Mouse (Mus musculus): ENCODE measurements around the gene Bcl11a. TPM values are rescaled to one million over a fixed set of nuclear protein-coding genes. Genes with fewer than 3 reads are reported as not detected.

The Bcl11a gene
- polyA plus RNA-seq, 1 experiment from 2014 or later = 71.9 TPM

DNA sequence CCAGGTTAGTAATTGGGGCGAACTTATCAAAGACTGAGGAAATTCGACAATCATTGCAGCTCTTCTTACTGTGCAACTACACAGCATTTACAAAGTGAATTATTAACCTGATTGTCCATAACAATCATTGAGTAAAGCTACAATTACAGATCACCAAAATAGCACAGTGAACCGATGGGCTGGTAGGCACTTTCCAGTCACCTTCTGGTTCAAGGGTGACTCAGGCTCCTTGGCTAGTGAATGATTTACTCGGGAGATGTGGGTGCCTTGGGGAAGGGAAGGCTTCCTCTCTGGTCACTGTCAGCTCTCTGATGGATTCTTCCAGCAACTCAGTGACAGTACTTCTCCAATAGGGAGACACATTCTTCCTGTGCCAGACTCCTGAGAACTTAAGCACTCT is 68.2 kb downstream of the Bcl11a start:
- Histone ChIP-seq H3K9ac (replicated peaks; ENCODE audit: low read length) (no peak overlapping the region), H3K9me3 (replicated peaks; ENCODE audit: control insufficient read depth, low read length) (no peaks in the 10 kb centered on the region), H3K36me3 (replicated peaks; ENCODE audit: control insufficient read depth, insufficient read depth, low read depth, low read length) (no peaks in the 10 kb centered on the region; the same call in 1 of the 2 replicates), H3K4me3 (ENCODE audit: low read depth, low read length) (no peak overlapping the region), H3K4me1 (ENCODE audit: control insufficient read depth, insufficient read depth, low read length) (peaks cover 9% of the 10 kb centered on the region), H3K4me2 (ENCODE audit: low read depth, low read length) (no peak overlapping the region), H3K27ac (replicated peaks; ENCODE audit: low read depth, low read length) (no peak overlapping the region), H3K27me3 (ENCODE audit: control insufficient read depth, insufficient read depth, low read length) (no peaks in the 10 kb centered on the region)
- 87% methylated on average over 4 of the region's 4 CpGs for WGBS
- DNase-seq (ENCODE audit: low spot score) (no peak), ATAC-seq (replicated peaks; ENCODE audit: insufficient number of reproducible peaks, low FRiP score, low TSS enrichment, low read depth) (no peak)

DNA sequence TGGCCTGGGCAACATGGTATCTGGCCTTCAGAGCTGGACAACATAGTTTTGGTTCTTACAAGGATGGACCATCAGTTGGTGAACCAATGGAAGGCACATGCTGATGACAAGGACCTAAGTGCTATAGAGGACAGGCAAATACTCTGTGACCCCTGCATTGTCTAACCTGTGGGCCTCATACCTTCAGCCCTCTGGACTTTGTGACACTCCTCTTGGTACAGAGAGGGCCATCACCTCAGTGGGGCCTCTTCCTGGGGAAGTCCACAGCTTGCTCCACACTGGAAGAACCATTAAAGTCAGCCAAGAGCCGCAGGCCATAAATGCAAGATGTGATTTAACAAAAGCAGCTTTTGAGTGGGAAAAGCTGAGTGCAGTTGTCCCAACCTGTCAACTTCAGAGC is 68.6 kb downstream of the Bcl11a start:
- H3K4me2 ChIP-seq (ENCODE audit: low read depth, low read length) = no peak overlapping the region
- H3K9ac ChIP-seq (replicated peaks; ENCODE audit: low read length) = no peak overlapping the region
- H3K27me3 ChIP-seq (ENCODE audit: control insufficient read depth, insufficient read depth, low read length) = no peaks in the 10 kb centered on the region
- H3K27ac ChIP-seq (replicated peaks; ENCODE audit: low read depth, low read length) = no peak overlapping the region
- no peaks in the 10 kb centered on the region; the same call in 1 of the 2 replicates for H3K36me3 ChIP-seq (replicated peaks; ENCODE audit: control insufficient read depth, insufficient read depth, low read depth, low read length)
- no peaks in the 10 kb centered on the region for H3K9me3 ChIP-seq (replicated peaks; ENCODE audit: control insufficient read depth, low read length)
- ATAC-seq (replicated peaks; ENCODE audit: insufficient number of reproducible peaks, low FRiP score, low TSS enrichment, low read depth) (no peak), DNase-seq (ENCODE audit: low spot score) (no peak)
- WGBS = 94% methylated on average over 1 of the region's 1 CpGs
- H3K4me1 ChIP-seq (ENCODE audit: control insufficient read depth, insufficient read depth, low read length) = peaks cover 6% of the 10 kb centered on the region
- no peak overlapping the region for H3K4me3 ChIP-seq (ENCODE audit: low read depth, low read length)

DNA sequence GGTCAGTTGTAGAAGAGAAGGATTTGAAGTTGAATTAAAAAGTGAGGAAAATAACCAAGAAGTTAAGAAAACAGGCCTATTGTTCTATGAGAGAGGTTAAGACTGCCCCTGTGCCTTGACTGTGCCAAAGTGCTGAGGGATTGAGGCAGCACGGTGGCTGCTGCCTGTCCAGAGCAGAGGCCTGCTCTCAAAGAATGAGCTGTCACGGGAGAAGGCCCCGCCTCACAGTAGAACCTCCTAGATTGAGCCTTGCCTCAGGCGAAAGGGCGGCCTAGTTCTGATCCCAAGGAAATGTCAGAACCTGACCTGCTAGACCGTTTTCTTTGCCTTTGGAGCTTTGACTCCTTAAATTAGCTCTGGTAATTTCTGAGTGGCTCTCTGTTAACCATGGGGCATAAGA is 69.8 kb downstream of the Bcl11a start:
- 65% methylated on average over 6 of the region's 6 CpGs for WGBS

DNA sequence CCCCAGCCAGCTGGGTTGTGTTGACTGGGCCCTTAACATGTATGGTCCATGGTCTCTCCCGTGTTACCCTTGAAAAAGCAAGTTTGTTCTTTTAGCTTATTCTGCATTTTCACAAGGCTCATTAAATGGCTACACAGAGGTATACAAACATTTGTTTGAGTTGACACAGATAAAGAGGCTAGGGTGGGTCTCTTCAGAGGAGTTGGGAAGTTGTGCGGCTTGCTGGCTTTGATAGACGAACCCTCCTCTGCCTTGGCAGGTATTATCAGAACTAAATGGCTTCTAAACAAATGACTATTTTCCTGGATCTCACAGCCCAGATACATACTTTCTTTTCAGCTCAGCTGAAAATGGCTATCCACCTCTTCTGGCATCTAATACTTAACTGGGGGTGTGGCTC is 70.7 kb downstream of the Bcl11a start:
- Histone ChIP-seq H3K4me2 (ENCODE audit: low read depth, low read length) (no peak overlapping the region), H3K9me3 (replicated peaks; ENCODE audit: control insufficient read depth, low read length) (no peaks in the 10 kb centered on the region), H3K27ac (replicated peaks; ENCODE audit: low read depth, low read length) (no peak overlapping the region), H3K4me1 (ENCODE audit: control insufficient read depth, insufficient read depth, low read length) (no peaks in the 10 kb centered on the region), H3K9ac (replicated peaks; ENCODE audit: low read length) (no peak overlapping the region), H3K36me3 (replicated peaks; ENCODE audit: control insufficient read depth, insufficient read depth, low read depth, low read length) (no peaks in the 10 kb centered on the region; the same call in 1 of the 2 replicates), H3K4me3 (ENCODE audit: low read depth, low read length) (no peak overlapping the region), H3K27me3 (ENCODE audit: control insufficient read depth, insufficient read depth, low read length) (no peaks in the 10 kb centered on the region)
- no peak for ATAC-seq (replicated peaks; ENCODE audit: insufficient number of reproducible peaks, low FRiP score, low TSS enrichment, low read depth)
- DNase-seq (ENCODE audit: low spot score) = no peak
- 91% methylated on average over 3 of the region's 3 CpGs for WGBS

More for the DNA sequence above, 69.8 kb downstream of the Bcl11a start:
- H3K27ac ChIP-seq (replicated peaks; ENCODE audit: low read depth, low read length) = no peak overlapping the region
- no peak overlapping the region for H3K9ac ChIP-seq (replicated peaks; ENCODE audit: low read length)
- H3K27me3 ChIP-seq (ENCODE audit: control insufficient read depth, insufficient read depth, low read length) = no peaks in the 10 kb centered on the region
- no peak for DNase-seq (ENCODE audit: low spot score)
- H3K4me3 ChIP-seq (ENCODE audit: low read depth, low read length) = no peak overlapping the region
- H3K9me3 ChIP-seq (replicated peaks; ENCODE audit: control insufficient read depth, low read length) = no peaks in the 10 kb centered on the region
- no peak for ATAC-seq (replicated peaks; ENCODE audit: insufficient number of reproducible peaks, low FRiP score, low TSS enrichment, low read depth)
- H3K4me2 ChIP-seq (ENCODE audit: low read depth, low read length) = no peak overlapping the region
- no peaks in the 10 kb centered on the region; the same call in 1 of the 2 replicates for H3K36me3 ChIP-seq (replicated peaks; ENCODE audit: control insufficient read depth, insufficient read depth, low read depth, low read length)
- H3K4me1 ChIP-seq (ENCODE audit: control insufficient read depth, insufficient read depth, low read length) = no peaks in the 10 kb centered on the region

DNA sequence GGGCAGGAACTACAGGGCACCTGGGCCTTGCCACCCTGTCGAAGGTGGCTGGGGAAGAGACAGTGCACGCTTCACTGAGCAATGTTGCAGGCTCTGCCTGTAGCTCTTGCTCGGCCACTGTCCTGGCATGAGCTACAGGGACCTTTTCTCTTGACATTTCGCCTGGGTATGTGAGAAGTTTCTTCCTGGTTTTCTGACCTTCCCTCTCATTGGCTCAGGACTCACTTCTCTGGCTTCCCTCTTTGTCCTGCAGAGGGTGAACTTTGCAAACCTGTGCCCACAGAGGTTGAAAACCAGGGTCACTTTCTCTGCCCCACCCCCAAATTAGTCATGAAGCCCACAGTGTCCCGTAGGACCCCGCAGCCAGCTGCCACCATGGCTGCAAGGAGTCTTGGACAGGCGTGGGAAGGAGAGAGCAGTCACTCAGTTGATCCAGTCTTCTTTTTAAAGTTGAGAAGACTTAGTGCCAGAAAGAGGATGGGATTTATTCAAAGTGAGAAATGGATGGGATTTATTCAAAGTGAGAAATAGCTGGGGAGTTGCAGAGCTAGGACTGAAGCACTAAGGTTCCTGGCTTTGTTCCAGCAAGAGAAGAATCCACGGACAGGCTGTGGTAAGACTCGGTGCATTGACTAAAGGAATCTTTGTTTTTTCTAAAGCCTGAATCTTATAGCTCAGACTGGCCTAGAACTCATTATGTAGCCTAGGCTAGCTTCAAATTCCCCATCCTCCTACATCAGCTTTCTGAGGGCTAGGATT is 71.8 kb downstream of the Bcl11a start:
- H3K36me3 ChIP-seq (replicated peaks; ENCODE audit: control insufficient read depth, insufficient read depth, low read depth, low read length) = no peaks in the 10 kb centered on the region; the same call in 1 of the 2 replicates
- no peaks in the 10 kb centered on the region for H3K27me3 ChIP-seq (ENCODE audit: control insufficient read depth, insufficient read depth, low read length)
- no peak overlapping the region for H3K9ac ChIP-seq (replicated peaks; ENCODE audit: low read length)
- WGBS = 77% methylated on average over 9 of the region's 9 CpGs
- no peak overlapping the region for H3K27ac ChIP-seq (replicated peaks; ENCODE audit: low read depth, low read length)
- H3K4me2 ChIP-seq (ENCODE audit: low read depth, low read length) = no peak overlapping the region
- no peak for ATAC-seq (replicated peaks; ENCODE audit: insufficient number of reproducible peaks, low FRiP score, low TSS enrichment, low read depth)
- H3K4me3 ChIP-seq (ENCODE audit: low read depth, low read length) = no peak overlapping the region
- DNase-seq (ENCODE audit: low spot score) = no peak
- no peaks in the 10 kb centered on the region for H3K4me1 ChIP-seq (ENCODE audit: control insufficient read depth, insufficient read depth, low read length)
- no peaks in the 10 kb centered on the region for H3K9me3 ChIP-seq (replicated peaks; ENCODE audit: control insufficient read depth, low read length)

DNA sequence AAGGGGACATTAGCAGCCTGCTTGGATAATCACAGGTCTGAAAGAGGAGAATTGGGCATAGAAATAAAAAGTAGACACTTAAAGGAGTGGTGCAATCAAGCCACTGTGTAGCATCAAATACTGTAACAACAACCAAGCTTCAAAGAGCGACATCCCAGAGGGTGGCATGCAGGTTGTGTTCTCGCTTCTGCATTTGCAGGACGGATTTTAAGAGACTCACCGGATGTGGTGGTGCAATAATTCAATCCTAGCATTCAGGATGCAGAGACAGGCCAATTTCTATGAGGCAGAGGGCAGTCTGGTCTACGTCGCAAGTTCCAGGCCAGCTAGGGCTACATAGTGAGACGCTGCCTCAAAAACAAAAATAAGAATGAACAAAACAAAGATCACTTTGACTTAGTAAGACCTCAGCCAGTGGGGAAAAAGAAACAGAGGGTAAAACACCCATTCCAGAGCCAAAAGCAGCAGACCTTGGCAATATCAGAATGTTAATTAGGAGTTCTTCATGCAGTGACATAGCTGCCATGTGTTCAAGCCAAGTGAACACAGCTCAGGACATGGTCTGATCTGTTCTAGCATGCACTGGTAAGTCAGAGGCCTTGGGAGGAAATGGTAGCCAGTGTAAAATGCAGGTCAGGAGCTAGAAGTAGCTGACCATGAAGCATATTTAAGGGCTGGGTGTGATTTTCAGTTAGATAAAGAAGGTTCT is 74.4 kb downstream of the Bcl11a start:
- Histone ChIP-seq H3K9ac (replicated peaks; ENCODE audit: low read length) (no peak overlapping the region), H3K36me3 (replicated peaks; ENCODE audit: control insufficient read depth, insufficient read depth, low read depth, low read length) (no peaks in the 10 kb centered on the region), H3K4me1 (ENCODE audit: control insufficient read depth, insufficient read depth, low read length) (no peaks in the 10 kb centered on the region), H3K9me3 (replicated peaks; ENCODE audit: control insufficient read depth, low read length) (no peaks in the 10 kb centered on the region), H3K4me3 (ENCODE audit: low read depth, low read length) (no peak overlapping the region), H3K4me2 (ENCODE audit: low read depth, low read length) (no peak overlapping the region), H3K27me3 (ENCODE audit: control insufficient read depth, insufficient read depth, low read length) (no peaks in the 10 kb centered on the region), H3K27ac (replicated peaks; ENCODE audit: low read depth, low read length) (no peak overlapping the region)
- ATAC-seq (replicated peaks; ENCODE audit: insufficient number of reproducible peaks, low FRiP score, low TSS enrichment, low read depth) (no peak), DNase-seq (ENCODE audit: low spot score) (no peak)
- WGBS = 94% methylated on average over 7 of the region's 7 CpGs

DNA sequence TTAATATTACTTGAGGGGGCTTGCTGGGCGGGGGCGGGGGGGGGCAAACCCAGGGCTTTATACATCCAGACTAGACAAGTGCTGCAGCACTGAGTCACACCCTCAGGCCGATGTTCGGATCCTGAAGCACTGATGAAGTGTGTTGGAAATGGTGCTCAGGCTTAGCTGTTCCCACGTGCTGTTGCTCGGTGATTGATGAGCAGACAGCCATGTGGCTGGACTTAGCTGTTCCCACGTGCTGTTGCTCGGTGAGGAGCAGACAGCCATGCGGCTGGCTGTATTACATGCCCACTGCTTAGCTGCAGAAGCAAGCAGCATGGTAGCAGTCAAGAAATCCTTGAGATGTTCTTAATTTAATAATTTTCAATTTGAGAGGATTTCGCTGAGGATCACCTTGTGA is 75.2 kb downstream of the Bcl11a start:
- WGBS = 69% methylated on average over 10 of the region's 10 CpGs
- H3K4me1 ChIP-seq (ENCODE audit: control insufficient read depth, insufficient read depth, low read length) = no peaks in the 10 kb centered on the region
- H3K9me3 ChIP-seq (replicated peaks; ENCODE audit: control insufficient read depth, low read length) = no peaks in the 10 kb centered on the region
- DNase-seq (ENCODE audit: low spot score) = no peak
- no peaks in the 10 kb centered on the region for H3K36me3 ChIP-seq (replicated peaks; ENCODE audit: control insufficient read depth, insufficient read depth, low read depth, low read length)
- H3K4me2 ChIP-seq (ENCODE audit: low read depth, low read length) = no peak overlapping the region
- no peak overlapping the region for H3K9ac ChIP-seq (replicated peaks; ENCODE audit: low read length)
- no peak for ATAC-seq (replicated peaks; ENCODE audit: insufficient number of reproducible peaks, low FRiP score, low TSS enrichment, low read depth)
- no peak overlapping the region for H3K27ac ChIP-seq (replicated peaks; ENCODE audit: low read depth, low read length)
- no peak overlapping the region for H3K4me3 ChIP-seq (ENCODE audit: low read depth, low read length)
- no peaks in the 10 kb centered on the region for H3K27me3 ChIP-seq (ENCODE audit: control insufficient read depth, insufficient read depth, low read length)

DNA sequence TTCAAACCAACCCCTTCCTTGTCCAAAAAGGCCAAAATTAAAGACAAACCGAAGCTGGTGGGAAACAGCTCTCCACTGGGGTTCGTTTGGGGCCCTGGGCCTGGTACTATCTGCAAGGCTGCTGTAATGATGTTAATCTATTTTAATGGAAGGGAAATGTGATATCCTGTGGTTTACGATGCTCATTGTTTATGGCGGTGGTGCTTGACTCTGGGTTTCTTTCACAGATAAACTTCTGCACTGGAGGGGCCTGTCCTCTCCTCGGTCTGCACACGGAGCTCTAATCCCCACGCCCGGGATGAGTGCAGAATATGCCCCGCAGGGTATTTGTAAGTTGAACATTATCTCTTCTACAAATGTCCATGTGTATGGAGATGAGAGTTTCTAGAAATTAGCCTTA is 80.2 kb downstream of the Bcl11a start:
- no peaks in the 10 kb centered on the region for H3K27me3 ChIP-seq (ENCODE audit: control insufficient read depth, insufficient read depth, low read length)
- no peak overlapping the region for H3K9ac ChIP-seq (replicated peaks; ENCODE audit: low read length)
- H3K4me1 ChIP-seq (ENCODE audit: control insufficient read depth, insufficient read depth, low read length) = no peaks in the 10 kb centered on the region
- DNase-seq (ENCODE audit: low spot score) = no peak
- 73% methylated on average over 9 of the region's 9 CpGs for WGBS
- no peak for ATAC-seq (replicated peaks; ENCODE audit: insufficient number of reproducible peaks, low FRiP score, low TSS enrichment, low read depth)
- H3K9me3 ChIP-seq (replicated peaks; ENCODE audit: control insufficient read depth, low read length) = no peaks in the 10 kb centered on the region
- H3K4me2 ChIP-seq (ENCODE audit: low read depth, low read length) = no peak overlapping the region
- no peak overlapping the region for H3K27ac ChIP-seq (replicated peaks; ENCODE audit: low read depth, low read length)
- no peak overlapping the region for H3K4me3 ChIP-seq (ENCODE audit: low read depth, low read length)
- H3K36me3 ChIP-seq (replicated peaks; ENCODE audit: control insufficient read depth, insufficient read depth, low read depth, low read length) = no peaks in the 10 kb centered on the region
